Mouse (Mus musculus): Measurements from ENCODE around the gene Cxcr2.

The Cxcr2 gene

DNA sequence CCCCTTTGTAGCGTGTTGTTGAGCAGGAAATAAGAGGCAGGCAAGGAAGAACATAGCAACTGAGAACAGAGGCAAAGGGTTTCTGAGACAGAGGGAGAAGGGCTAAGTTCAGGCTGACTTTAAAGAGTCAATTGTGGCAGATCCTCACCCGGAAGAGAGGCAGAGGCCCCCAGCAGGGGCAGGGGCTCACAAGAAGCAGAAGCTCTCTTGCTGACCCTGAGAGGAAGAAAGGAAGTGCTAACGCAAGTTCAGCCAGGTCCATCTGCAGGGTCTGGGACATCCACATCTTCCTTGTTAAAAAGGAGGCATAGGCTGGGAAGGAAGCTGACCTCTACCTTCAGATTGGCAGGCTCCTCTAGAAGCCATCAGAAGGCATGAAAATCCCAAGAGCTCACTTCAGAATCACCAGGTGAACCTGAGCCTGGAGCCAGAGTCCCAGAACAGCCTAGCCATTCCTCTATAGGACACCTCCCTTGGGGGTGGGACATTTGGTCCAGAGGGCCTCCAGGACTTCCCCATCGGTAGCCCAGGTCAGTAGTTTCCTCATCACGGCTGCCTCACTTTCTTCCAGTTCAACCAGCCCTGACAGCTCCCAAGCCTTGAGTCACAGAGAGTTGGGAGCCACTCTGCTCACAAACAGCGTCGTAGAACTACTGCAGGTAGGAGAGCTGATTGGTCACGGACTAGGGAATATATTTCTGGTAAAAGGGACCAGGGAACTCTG lies at the start of gene Cxcr2:
Gene Cxcr2, plus strand, starts transcription at position 529 of the 724 bp plus-strand sequence.
- no peak for DNase-seq

DNA sequence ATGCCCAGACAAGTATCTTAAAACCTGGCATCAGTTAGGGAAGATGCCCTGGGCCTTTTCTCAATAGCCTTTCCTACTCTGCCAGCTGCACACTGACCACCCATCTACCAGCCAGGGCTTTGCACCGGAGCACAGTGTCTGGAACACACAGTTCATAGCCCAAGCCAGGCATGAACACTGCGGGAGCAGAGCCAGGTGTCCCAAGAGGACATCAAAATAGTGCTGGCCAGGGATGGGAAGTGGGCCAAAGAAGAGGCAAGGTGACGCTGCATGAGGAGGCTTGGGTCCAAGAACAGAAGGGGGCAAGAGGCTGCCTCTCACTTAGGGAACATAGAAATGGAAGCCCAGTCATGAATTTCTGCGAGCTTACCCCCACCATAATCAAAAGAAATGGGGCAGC lies 48.1 kb upstream of the Cxcr2 start:
- no peak for DNase-seq

- DNase-seq = no peak
Observed at GRCm38 (mm10) chr1:74106214-74106613, 47.6 kb upstream of the Cxcr2 start.

- no peak for DNase-seq
Observed at GRCm38 (mm10) chr1:74107931-74108618, 45.7 kb upstream of the Cxcr2 start.

DNA sequence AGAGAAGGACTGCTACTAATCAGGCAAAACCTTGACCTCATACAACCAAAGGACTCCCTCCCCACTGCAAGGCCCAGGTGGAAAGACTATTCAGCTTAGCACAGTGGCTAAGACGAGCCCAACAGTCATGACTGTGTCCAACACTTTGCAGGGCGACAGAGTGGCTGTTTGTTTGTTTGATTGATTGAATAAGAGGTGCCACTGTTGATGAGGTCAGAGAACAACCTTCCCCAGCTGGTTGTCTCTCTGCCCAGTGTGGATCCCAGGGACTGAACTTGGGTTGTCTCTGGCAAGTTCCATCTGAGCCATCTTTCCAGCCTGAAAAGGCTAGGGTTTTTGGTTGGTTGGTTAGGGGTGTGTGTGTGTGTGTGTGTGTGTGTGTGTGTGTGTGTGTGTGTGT lies 44.1 kb upstream of the Cxcr2 start:
- no peak for DNase-seq

GRCm38 (mm10) chr1:74110932-74111695 lies 42.7 kb upstream of the Cxcr2 start:
- no peak for DNase-seq

- DNase-seq = no peak
Observed at GRCm38 (mm10) chr1:74111696-74112030, 42.1 kb upstream of the Cxcr2 start.

GRCm38 (mm10) chr1:74113071-74113470 lies 40.7 kb upstream of the Cxcr2 start:
- no peak for DNase-seq

DNA sequence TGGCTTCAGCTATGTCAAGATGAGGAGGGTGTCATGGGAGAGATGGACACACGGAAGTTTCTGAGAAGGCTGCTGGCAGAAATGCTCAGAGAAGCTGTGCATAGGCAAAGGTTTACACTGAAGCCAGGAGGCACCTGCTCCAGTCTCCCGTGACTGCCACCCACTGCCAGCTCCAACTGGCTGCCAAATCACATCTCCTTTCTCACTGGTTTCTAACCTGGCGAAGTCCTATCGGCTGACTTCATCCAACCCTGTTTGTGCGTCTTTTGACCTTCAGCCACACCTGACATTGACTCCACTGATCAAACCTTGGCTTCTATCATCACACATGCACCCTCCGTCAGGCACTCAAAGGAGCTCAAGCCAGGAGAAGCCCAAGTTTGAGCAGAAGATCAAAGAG lies 35.9 kb upstream of the Cxcr2 start:
- DNase-seq = no peak

GRCm38 (mm10) chr1:74119115-74119514 lies 34.7 kb upstream of the Cxcr2 start:
- no peak for DNase-seq

GRCm38 (mm10) chr1:74121138-74121537 lies 32.7 kb upstream of the Cxcr2 start:
- no peak for DNase-seq

GRCm38 (mm10) chr1:74121821-74122576 lies 31.8 kb upstream of the Cxcr2 start:
- DNase-seq = peak; percentile 82

GRCm38 (mm10) chr1:74123215-74123614 lies 30.6 kb upstream of the Cxcr2 start:
- DNase-seq = no peak

DNA sequence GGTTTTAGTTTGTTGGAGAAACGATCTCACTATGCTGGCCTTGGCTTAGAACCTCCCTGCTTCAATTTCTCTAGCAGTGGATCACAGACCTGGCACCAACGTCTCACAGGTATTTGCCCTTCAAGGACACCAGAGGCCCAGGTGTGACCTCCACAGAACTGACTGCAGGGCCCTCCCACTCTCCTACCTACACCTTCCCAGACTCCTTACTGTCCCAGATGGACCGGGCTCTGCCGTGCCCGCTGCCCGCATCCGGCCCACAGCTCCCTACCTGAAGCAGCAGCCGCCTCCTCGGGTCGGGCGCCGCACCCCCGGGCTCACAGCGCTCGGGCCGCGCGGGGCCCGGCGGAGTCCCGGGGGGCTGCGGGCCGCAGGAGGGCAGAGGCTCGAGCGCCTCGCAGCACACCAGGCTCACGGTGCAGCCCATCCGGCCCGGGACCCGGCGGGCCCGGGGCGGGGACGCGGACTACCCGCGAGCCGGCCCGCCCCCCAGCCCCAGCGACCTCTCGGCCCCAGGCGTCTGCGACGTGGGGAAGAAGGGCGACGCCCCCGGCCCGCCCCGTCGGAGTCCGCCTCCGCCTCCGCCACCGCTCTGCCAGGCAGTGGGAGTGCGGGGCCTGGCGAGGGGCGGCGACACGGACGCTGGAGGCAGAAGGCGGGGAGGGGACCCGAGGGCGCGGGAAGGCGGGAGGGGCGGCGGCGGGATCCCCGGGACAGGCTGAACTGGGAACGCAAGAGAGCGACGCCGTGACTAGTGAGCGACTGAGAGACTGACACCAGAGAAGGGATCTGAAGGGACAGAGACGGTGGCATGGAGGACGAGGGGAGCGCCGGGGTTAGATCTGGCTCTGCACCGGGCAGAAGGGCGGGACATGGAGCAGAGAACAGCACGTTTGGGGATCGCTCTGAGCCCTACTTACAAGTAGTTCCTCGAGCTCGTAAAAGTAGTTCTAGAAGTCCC lies 29.5 kb upstream of the Cxcr2 start, which contains the start of gene Tns1:
Gene Tns1, minus strand, starts transcription at position 429 of the 961 bp plus-strand sequence.
- peak; percentile 72 for DNase-seq

DNA sequence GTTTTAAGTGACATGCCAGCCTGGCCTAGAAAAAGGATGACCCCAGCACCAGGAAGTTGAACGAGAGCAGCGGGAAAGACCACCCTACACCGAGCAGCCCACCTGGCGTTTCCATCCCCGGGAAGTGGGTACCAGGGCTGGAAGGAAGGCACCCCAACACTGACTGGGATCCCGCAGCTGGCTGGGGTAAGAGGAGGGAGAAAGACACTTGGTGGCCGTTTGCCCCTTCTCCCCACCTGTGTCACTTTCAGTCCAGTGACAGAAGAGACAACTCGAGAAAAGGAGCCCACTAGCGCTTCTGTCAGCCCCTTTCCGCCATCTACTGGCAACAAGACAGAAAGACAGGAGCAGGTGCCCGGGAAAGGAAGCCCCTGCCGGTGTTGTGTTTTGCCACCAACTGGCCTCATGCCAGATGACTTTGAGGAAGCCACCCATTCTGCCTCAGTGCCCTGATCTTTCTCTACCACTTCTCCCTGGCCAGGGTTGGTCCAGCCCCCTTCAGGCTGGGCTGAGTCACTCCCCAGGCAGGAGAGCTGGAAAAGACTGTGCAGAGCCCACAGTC lies 28.7 kb upstream of the Cxcr2 start, which contains the start of gene Rufy4:
Gene Rufy4, plus strand, starts transcription at position 551 of the 562 bp plus-strand sequence.
- DNase-seq = peak; percentile 85

DNA sequence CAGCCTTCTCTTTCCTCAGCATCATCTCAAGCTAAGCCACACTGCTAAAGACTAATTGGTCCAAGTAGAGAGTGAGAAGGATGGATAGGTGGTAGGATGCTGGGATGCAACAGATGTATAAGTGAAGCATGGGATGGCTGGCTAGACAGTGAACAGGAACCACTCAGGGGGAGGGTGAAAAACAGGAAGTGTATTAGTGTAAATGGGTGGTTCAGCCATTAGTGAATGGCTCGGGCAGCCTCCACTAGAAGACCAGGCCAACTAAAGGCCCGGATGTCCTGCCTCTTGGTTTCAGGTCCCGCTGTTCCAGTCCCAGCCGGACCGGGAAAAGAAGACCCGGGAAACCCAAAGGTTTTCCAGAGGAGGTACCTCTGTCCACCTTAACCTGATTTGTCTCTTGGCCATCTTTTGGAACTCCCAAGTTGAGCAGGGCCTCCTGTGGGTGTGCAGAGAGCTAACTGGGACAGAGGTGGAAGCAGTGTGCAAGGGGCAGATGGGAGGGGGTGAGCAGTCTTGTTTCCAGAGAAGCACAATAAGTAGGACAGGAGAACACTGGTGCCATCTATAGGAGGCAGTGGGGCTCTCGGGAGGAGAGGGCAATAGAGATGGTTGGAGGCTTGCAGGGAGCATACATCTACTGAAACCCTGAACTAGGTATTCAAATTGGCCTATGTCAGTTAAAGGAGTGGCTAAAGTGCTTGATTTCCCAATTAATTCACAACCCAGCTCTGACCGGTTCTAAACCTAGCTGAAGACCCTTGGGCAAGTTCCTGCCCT lies 22.7 kb upstream of the Cxcr2 start:
- no peak for DNase-seq

GRCm38 (mm10) chr1:74132011-74132410 lies 21.8 kb upstream of the Cxcr2 start:
- DNase-seq = no peak

GRCm38 (mm10) chr1:74133954-74134353 lies 19.8 kb upstream of the Cxcr2 start:
- DNase-seq = no peak

DNA sequence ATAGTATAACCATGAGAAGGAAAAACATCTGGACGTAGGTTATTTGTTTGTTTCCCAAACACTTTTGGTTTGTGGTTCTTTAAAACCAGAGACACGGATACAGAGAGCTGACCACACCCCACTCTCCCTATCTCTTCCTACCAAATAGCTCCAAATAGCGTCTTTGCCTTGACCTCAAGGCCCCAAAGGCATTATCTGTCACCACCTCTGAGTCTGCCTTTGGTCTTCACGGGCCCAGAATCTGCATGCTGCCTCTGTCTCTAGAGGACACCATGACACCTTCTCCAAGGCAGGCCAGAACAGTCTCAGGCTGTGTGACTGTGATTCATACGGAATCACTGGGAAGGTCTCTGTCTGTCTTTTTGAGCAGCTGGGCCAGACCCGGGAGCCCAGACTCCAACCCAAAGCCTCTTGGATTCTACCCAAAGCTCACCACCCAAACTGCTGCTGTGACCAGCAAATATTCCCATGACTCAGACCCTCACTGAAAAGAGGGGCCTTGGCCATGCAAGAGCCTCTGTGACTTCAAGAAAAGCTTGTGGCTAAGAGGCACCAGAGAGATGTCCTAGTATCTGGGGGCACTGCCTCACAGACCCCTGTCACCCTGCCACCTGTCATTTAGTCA lies 18.4 kb upstream of the Cxcr2 start:
- no peak for DNase-seq

GRCm38 (mm10) chr1:74139415-74139814 lies 14.4 kb upstream of the Cxcr2 start:
- DNase-seq = no peak
